Mouse (Mus musculus): ENCODE measurements around the gene Rtn3. TPM values are rescaled to one million over a fixed set of nuclear protein-coding genes. Genes with fewer than 3 reads are reported as not detected.

The Rtn3 gene
- total RNA-seq, 2 experiments from 2014 or later = 99.1 to 107 TPM

- intact Hi-C loops (cut with DNase I) = loop anchor here (5.0 kb wide), 1 partner anchor 362 kb away; no protein-coding TSS in a partner anchor
- DNase-seq = peak in 1 of 2 experiments; percentile 22
Measured at GRCm38 (mm10) chr19:7424590-7425397, 58.3 kb downstream of the Rtn3 start.

- DNase-seq = no peak
- intact Hi-C loops (cut with DNase I) = loop anchor here (5.0 kb wide), 1 partner anchor 362 kb away; no protein-coding TSS in a partner anchor
Measured at GRCm38 (mm10) chr19:7424131-7424530, 59.0 kb downstream of the Rtn3 start.

GRCm38 (mm10) chr19:7423656-7424030 is 59.4 kb downstream of the Rtn3 start:
- DNase-seq = no peak
- intact Hi-C loops (cut with DNase I) = loop anchor here (2.0 to 5.0 kb wide), 2 partner anchors 189 to 361 kb away; no protein-coding TSS in a partner anchor

GRCm38 (mm10) chr19:7423028-7423655 is 59.9 kb downstream of the Rtn3 start:
- peak; percentile 95 to 96 for DNase-seq
- intact Hi-C loops (cut with DNase I) = loop anchor here (2.0 to 5.0 kb wide), 2 partner anchors 188 to 361 kb away; no protein-coding TSS in a partner anchor

- intact Hi-C loops (cut with DNase I) = loop anchor here (2.0 to 5.0 kb wide), 2 partner anchors 188 to 360 kb away; no protein-coding TSS in a partner anchor
- peak in 1 of 2 experiments; percentile 29 for DNase-seq
Measured at GRCm38 (mm10) chr19:7422656-7423027, 60.4 kb downstream of the Rtn3 start.

GRCm38 (mm10) chr19:7421602-7422591 is 61.2 kb downstream of the Rtn3 start:
- peak; percentile 47 to 57 for DNase-seq
- intact Hi-C loops (cut with DNase I) = loop anchor here (2.0 to 5.0 kb wide), 2 partner anchors 187 to 360 kb away; no protein-coding TSS in a partner anchor

GRCm38 (mm10) chr19:7420841-7421601 is 62.1 kb downstream of the Rtn3 start:
- no peak for DNase-seq
- intact Hi-C loops (cut with DNase I) = loop anchor here (5.0 kb wide), 1 partner anchor 359 kb away; no protein-coding TSS in a partner anchor

- DNase-seq = no peak
- intact Hi-C loops (cut with DNase I) = loop anchor here (5.0 kb wide), 1 partner anchor 358 kb away; no protein-coding TSS in a partner anchor
Measured at GRCm38 (mm10) chr19:7420108-7420507, 63.0 kb downstream of the Rtn3 start.

- DNase-seq = peak in 1 of 2 experiments; percentile 30
- intact Hi-C loops (cut with DNase I) = loop anchor here (2.0 kb wide), 3 partner anchors 36 to 152 kb away; partner anchors contain the start of genes Rcor2 and Spindoc
Measured at GRCm38 (mm10) chr19:7419134-7419533, 63.9 kb downstream of the Rtn3 start.

GRCm38 (mm10) chr19:7417911-7418849 is 64.9 kb downstream of the Rtn3 start:
- intact Hi-C loops (cut with DNase I) = loop anchor here (2.0 kb wide), 4 partner anchors 35 to 185 kb away; partner anchors contain the start of genes Rcor2 and Spindoc
- peak; percentile 91 for DNase-seq

- DNase-seq = peak; percentile 86 to 90
- intact Hi-C loops (cut with DNase I) = loop anchor here (2.0 kb wide), 1 partner anchor 184 kb away; no protein-coding TSS in a partner anchor
Measured at GRCm38 (mm10) chr19:7416834-7417735, 66.0 kb downstream of the Rtn3 start, which contains the start of gene 2700081O15Rik. 2700081O15Rik (plus strand) TSS chr19:7417625.

- intact Hi-C loops (cut with DNase I) = loop anchor here (2.0 kb wide), 1 partner anchor 183 kb away; no protein-coding TSS in a partner anchor
- DNase-seq = peak; percentile 40 to 41
Measured at GRCm38 (mm10) chr19:7415916-7416833, 66.9 kb downstream of the Rtn3 start.

- DNase-seq = no peak
- intact Hi-C loops (cut with DNase I) = no loop called here
Measured at GRCm38 (mm10) chr19:7412361-7412760, 70.7 kb downstream of the Rtn3 start.

GRCm38 (mm10) chr19:7404623-7405229 is 78.4 kb downstream of the Rtn3 start:
- no peak for DNase-seq
- intact Hi-C loops (cut with DNase I) = no loop called here

GRCm38 (mm10) chr19:7400635-7401034 is 82.4 kb downstream of the Rtn3 start:
- peak in 1 of 2 experiments; percentile 54 for DNase-seq
- intact Hi-C loops (cut with DNase I) = no loop called here

All from heart, postnatal 10 days (tissue).